In the genomic region with DNA sequence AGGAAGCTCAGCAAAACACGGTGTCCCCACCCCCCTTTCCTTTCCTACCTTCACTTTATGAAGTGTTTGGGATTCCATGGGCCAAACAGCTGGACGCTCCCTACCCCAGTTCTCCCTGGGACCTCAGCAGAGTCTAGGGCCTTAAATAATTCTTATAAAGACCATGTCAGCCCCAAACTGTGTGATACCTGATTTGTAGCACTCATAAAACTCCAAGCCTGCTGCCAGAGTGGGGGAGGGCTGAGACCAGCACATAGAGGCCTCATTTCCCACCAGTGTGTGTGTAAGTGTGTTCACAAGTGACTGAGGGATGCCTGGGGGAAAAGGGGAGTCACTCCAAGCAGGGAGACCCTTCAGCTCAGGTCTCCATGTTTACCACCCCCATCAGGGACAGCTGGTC, we compare ENCODE assay signal across 16 mouse cellular contexts. TPM values are rescaled to one million over a fixed set of nuclear protein-coding genes. Genes with fewer than 3 reads are reported as not detected.
DNase-seq lines count a peak whose midpoint lies in the region; ATAC-seq and TF ChIP-seq lines count a peak whose summit lies in the region.
"Had no signal": no experiment of that assay in that cellular context is flagged by ENCODE, and none has a peak within 500 bp of the region (broad histone marks: within the 10 kb centered on the region; RNA-seq: fewer than 3 reads in every experiment).

No protein-coding gene starts in this region.

- no peak overlapping the region for H3K9ac ChIP-seq in heart, embryonic 13.5 days
- no peak overlapping the region; the same call in 1 of the 2 replicates for H3K9ac ChIP-seq in heart, embryonic 11.5 days (ENCODE audit: low read depth, low read length)
- H3K9ac ChIP-seq in lung, embryonic 14.5 days: no peak overlapping the region; the same call in 1 of the 2 replicates
- no peak overlapping the region for H3K9ac ChIP-seq in embryonic facial prominence, embryonic 14.5 days (ENCODE audit: low read depth, low read length)
- no peak overlapping the region for H3K9ac ChIP-seq in limb, embryonic 14.5 days (ENCODE audit: low read depth, low read length, severe bottlenecking)
- H3K9ac ChIP-seq: hindbrain, embryonic 13.5 days had no signal

- no peak for TF ChIP-seq CTCF in lung, embryonic 14.5 days (IDR thresholded peaks at IDR 0.05; ENCODE audit: low read depth)
- no peak for TF ChIP-seq CTCF in lung, adult 2 months (IDR thresholded peaks at IDR 0.05; ENCODE audit: insufficient read depth, low read length)

- H3K4me3 ChIP-seq in heart, embryonic 13.5 days: no peak overlapping the region
- no peak overlapping the region for H3K4me3 ChIP-seq in heart, embryonic 11.5 days (ENCODE audit: low read depth, low read length)
- H3K4me3 ChIP-seq in lung, embryonic 14.5 days (ENCODE audit: low read depth, low read length): no peak overlapping the region
- H3K4me3 ChIP-seq in lung, adult 2 months (replicated peaks; ENCODE audit: extremely low read depth, low read depth, low read length): no peak overlapping the region
- no peak overlapping the region for H3K4me3 ChIP-seq in embryonic facial prominence, embryonic 14.5 days (ENCODE audit: low read depth, low read length)
- no peak overlapping the region for H3K4me3 ChIP-seq in limb, embryonic 14.5 days (replicated peaks; ENCODE audit: low read length)
- H3K4me3 ChIP-seq: hindbrain, embryonic 13.5 days had no signal

- no peaks in the 10 kb centered on the region for H3K27me3 ChIP-seq in heart, embryonic 13.5 days (replicated peaks)
- no peaks in the 10 kb centered on the region for H3K27me3 ChIP-seq in heart, embryonic 11.5 days (ENCODE audit: control insufficient read depth, insufficient read depth, low read length)
- no peaks in the 10 kb centered on the region for H3K27me3 ChIP-seq in lung, embryonic 14.5 days (ENCODE audit: insufficient read depth, low read length)
- H3K27me3 ChIP-seq in embryonic facial prominence, embryonic 14.5 days (replicated peaks; ENCODE audit: control insufficient read depth, insufficient read depth, low read length): no peaks in the 10 kb centered on the region
- H3K27me3 ChIP-seq in limb, embryonic 14.5 days (ENCODE audit: control insufficient read depth, insufficient read depth, low read length): no peaks in the 10 kb centered on the region
- H3K27me3 ChIP-seq: hindbrain, embryonic 13.5 days had no signal

- no peak overlapping the region for H3K4me2 ChIP-seq in heart, embryonic 13.5 days
- no peak overlapping the region for H3K4me2 ChIP-seq in heart, embryonic 11.5 days
- H3K4me2 ChIP-seq in lung, embryonic 14.5 days: no peak overlapping the region
- H3K4me2 ChIP-seq in embryonic facial prominence, embryonic 14.5 days (ENCODE audit: low read depth, low read length): no peak overlapping the region
- no peak overlapping the region for H3K4me2 ChIP-seq in limb, embryonic 14.5 days (replicated peaks; ENCODE audit: low read depth, low read length, severe bottlenecking)
- H3K4me2 ChIP-seq: hindbrain, embryonic 13.5 days had no signal

- no peaks in the 10 kb centered on the region for H3K36me3 ChIP-seq in heart, embryonic 13.5 days
- no peaks in the 10 kb centered on the region for H3K36me3 ChIP-seq in heart, embryonic 11.5 days (ENCODE audit: control insufficient read depth, insufficient read depth, low read length)
- no peaks in the 10 kb centered on the region for H3K36me3 ChIP-seq in lung, embryonic 14.5 days (ENCODE audit: insufficient read depth)
- H3K36me3 ChIP-seq in embryonic facial prominence, embryonic 14.5 days (ENCODE audit: control insufficient read depth, insufficient read depth, low read length): no peaks in the 10 kb centered on the region
- H3K36me3 ChIP-seq in limb, embryonic 14.5 days (ENCODE audit: control insufficient read depth, insufficient read depth, low read length): no peaks in the 10 kb centered on the region

- 44% methylated on average over 2 of the region's 2 CpGs for WGBS in heart, embryonic 13.5 days
- WGBS in heart, embryonic 11.5 days (ENCODE audit: insufficient replicate concordance): 55% methylated on average over 2 of the region's 2 CpGs
- WGBS in lung, embryonic 14.5 days: 37% methylated on average over 2 of the region's 2 CpGs
- WGBS in lung, adult 2 months: 46% methylated on average over 2 of the region's 2 CpGs
- 38% methylated on average over 2 of the region's 2 CpGs for WGBS in embryonic facial prominence, embryonic 14.5 days
- 17% methylated on average over 2 of the region's 2 CpGs for WGBS in limb, embryonic 14.5 days

- H3K4me1 ChIP-seq in heart, embryonic 13.5 days: peaks cover 58% of the 10 kb centered on the region
- H3K4me1 ChIP-seq in heart, embryonic 11.5 days (ENCODE audit: control insufficient read depth, insufficient read depth, low read length): peaks cover 44% of the 10 kb centered on the region
- peaks cover 23% of the 10 kb centered on the region for H3K4me1 ChIP-seq in lung, embryonic 14.5 days (ENCODE audit: insufficient read depth)
- no peaks in the 10 kb centered on the region for H3K4me1 ChIP-seq in lung, adult 2 months (ENCODE audit: control insufficient read depth, insufficient read depth, low read length)
- peaks cover 36% of the 10 kb centered on the region for H3K4me1 ChIP-seq in embryonic facial prominence, embryonic 14.5 days (ENCODE audit: control insufficient read depth, insufficient read depth, low read length)
- H3K4me1 ChIP-seq in limb, embryonic 14.5 days (ENCODE audit: control insufficient read depth, insufficient read depth, low read length): peaks cover 66% of the 10 kb centered on the region

- TF ChIP-seq POLR2A in lung, adult 2 months (IDR thresholded peaks at IDR 0.05; ENCODE audit: borderline replicate concordance, extremely low read depth, low read depth, low read length): no peak
- TF ChIP-seq POLR2A in limb, embryonic 14.5 days (IDR thresholded peaks at IDR 0.05; ENCODE audit: borderline replicate concordance, extremely low read depth, insufficient read depth, insufficient read length): no peak

- no peaks in the 10 kb centered on the region for H3K9me3 ChIP-seq in heart, embryonic 13.5 days
- H3K9me3 ChIP-seq in heart, embryonic 11.5 days (replicated peaks; ENCODE audit: control insufficient read depth, low read length): no peaks in the 10 kb centered on the region
- no peaks in the 10 kb centered on the region for H3K9me3 ChIP-seq in lung, embryonic 14.5 days (ENCODE audit: low read depth, low read length)
- H3K9me3 ChIP-seq in embryonic facial prominence, embryonic 14.5 days (ENCODE audit: control insufficient read depth, low read length): no peaks in the 10 kb centered on the region
- no peaks in the 10 kb centered on the region for H3K9me3 ChIP-seq in limb, embryonic 14.5 days (ENCODE audit: control insufficient read depth, low read length)
- H3K9me3 ChIP-seq: hindbrain, embryonic 13.5 days had no signal

- no peak for DNase-seq in lung, embryonic 14.5 days
- no peak for DNase-seq in lung, adult 2 months
- no peak for DNase-seq in embryonic facial prominence, embryonic 14.5 days (ENCODE audit: low spot score)
- DNase-seq in limb, embryonic 14.5 days (ENCODE audit: low spot score): peak; percentile 82
- no peak for DNase-seq in adrenal gland, adult 8-10 months
- no peak for DNase-seq in thymus, postnatal 4 days
- DNase-seq: cerebellum, adult 9-10 months; kidney, postnatal 14 days; thymus, adult 18-20 months had no signal

- 0 out of 2 replicates have a peak overlapping the region, but pooled peaks have one; percentile 20 for H3K27ac ChIP-seq in heart, embryonic 13.5 days (replicated peaks)
- no peak overlapping the region for H3K27ac ChIP-seq in heart, embryonic 11.5 days (ENCODE audit: low read depth, low read length)
- H3K27ac ChIP-seq in lung, embryonic 14.5 days (ENCODE audit: low read depth): peak overlapping the region; percentile 76; the same call in 1 of the 2 replicates
- 0 out of 2 replicates have a peak overlapping the region, but pooled peaks have one; percentile 54 for H3K27ac ChIP-seq in embryonic facial prominence, embryonic 14.5 days (replicated peaks; ENCODE audit: low read depth, low read length)
- H3K27ac ChIP-seq in limb, embryonic 14.5 days (replicated peaks; ENCODE audit: low read depth, low read length): peak overlapping the region; percentile 82
- H3K27ac ChIP-seq: hindbrain, embryonic 13.5 days had no signal

- no peak for ATAC-seq in heart, embryonic 13.5 days (ENCODE audit: extremely low read depth, insufficient number of reproducible peaks, low FRiP score, low TSS enrichment)
- ATAC-seq in heart, embryonic 11.5 days (replicated peaks; ENCODE audit: insufficient number of reproducible peaks, low FRiP score, low TSS enrichment): no peak
- ATAC-seq in lung, embryonic 14.5 days (ENCODE audit: insufficient read depth): no peak; the same call in 1 of the 2 replicates
- no peak for ATAC-seq in embryonic facial prominence, embryonic 14.5 days (ENCODE audit: low read depth)
- ATAC-seq in limb, embryonic 14.5 days (ENCODE audit: low FRiP score, low read depth): peak; percentile 68
- ATAC-seq: midbrain, embryonic 16.5 days had no signal

RNA-seq across cellular contexts. Expression of gene Mrpl23, which starts 15.4 kb away (rescaled TPM):
- 15.6 and 17.7 TPM in 2 replicates for polyA plus RNA-seq in heart, embryonic 13.5 days (2015; fragmentation: Nextera tagmentation; extraction: Ambion mirVana)
- polyA plus RNA-seq in heart, embryonic 11.5 days (2014; fragmentation: Nextera tagmentation; extraction: Ambion mirVana): 15.4 and 19.3 TPM in 2 replicates
- 20.3 and 31.0 TPM in 2 replicates for polyA plus RNA-seq in lung, embryonic 14.5 days (2014; fragmentation: Nextera tagmentation; extraction: Ambion mirVana)
- polyA plus RNA-seq in lung, adult 2 months (2012; rRNA removed): 8.0 and 10.3 TPM in 2 replicates
- polyA plus RNA-seq in embryonic facial prominence, embryonic 14.5 days (2014; fragmentation: Nextera tagmentation; extraction: Ambion mirVana): 30.3 and 33.1 TPM in 2 replicates
- polyA plus RNA-seq in limb, embryonic 14.5 days (2012; rRNA removed): 94.6 and 97.2 TPM in 2 replicates
- 30.0 and 40.8 TPM in 2 replicates for polyA plus RNA-seq in limb, embryonic 14.5 days (2014; fragmentation: Nextera tagmentation; extraction: Ambion mirVana)
- total RNA-seq in adrenal gland, adult 8-10 months (2022): 10 to 100 TPM in 1 of 4 experiments, 1 to 10 TPM in 3; 2.2 to 13.7 (median 4.8) TPM

RNA-seq across cellular contexts. Expression of gene Tnnt3, which starts 49.2 kb away (rescaled TPM):
- 4.0 and 5.4 TPM in 2 replicates for polyA plus RNA-seq in heart, embryonic 13.5 days (2015; fragmentation: Nextera tagmentation; extraction: Ambion mirVana)
- 16.0 and 16.3 TPM in 2 replicates for polyA plus RNA-seq in heart, embryonic 11.5 days (2014; fragmentation: Nextera tagmentation; extraction: Ambion mirVana)
- polyA plus RNA-seq in lung, embryonic 14.5 days (2014; fragmentation: Nextera tagmentation; extraction: Ambion mirVana): 1.5 and 2.5 TPM in 2 replicates
- 4.1 and 64.7 TPM in 2 replicates for polyA plus RNA-seq in lung, adult 2 months (2012; rRNA removed)
- polyA plus RNA-seq in embryonic facial prominence, embryonic 14.5 days (2014; fragmentation: Nextera tagmentation; extraction: Ambion mirVana): 376 and 643 TPM in 2 replicates
- 42.5 and 114 TPM in 2 replicates for polyA plus RNA-seq in limb, embryonic 14.5 days (2012; rRNA removed)
- 101 and 183 TPM in 2 replicates for polyA plus RNA-seq in limb, embryonic 14.5 days (2014; fragmentation: Nextera tagmentation; extraction: Ambion mirVana)
- 1 to 10 TPM in 3 of 4 experiments, not detected in 1; 1.1 to 1.5 (median 1.3) TPM for total RNA-seq in adrenal gland, adult 8-10 months (2022)
- total RNA-seq: granulocyte monocyte progenitor cell, adult 5-6 weeks; left cerebral cortex, postnatal 25 days; megakaryocyte progenitor cell, adult 5-6 weeks had no signal
